Mouse (Mus musculus): ENCODE measurements around the gene Abhd17c.

GRCm38 (mm10) chr7:84113035-84113390 lies 38.7 kb downstream of the Abhd17c start:
- TF ChIP-seq GATA1 (IDR thresholded peaks at IDR 0.05; ENCODE audit: borderline replicate concordance, low read length) (no peak), FLI1 (IDR thresholded peaks at IDR 0.05; ENCODE audit: low read length) (no peak)
